Mouse (Mus musculus): ENCODE measurements around the gene Ints6l.

GRCm38 (mm10) chrX:56454671-56455371 lies at the start of gene Ints6l:
- TF ChIP-seq POLR2A (IDR thresholded peaks at IDR 0.05; ENCODE audit: borderline replicate concordance, insufficient read depth, low read length) = peak; percentile 96
- no peak for TF ChIP-seq CTCF (IDR thresholded peaks at IDR 0.05; ENCODE audit: borderline replicate concordance, insufficient read depth, low read depth, low read length)
